Mouse (Mus musculus) megakaryocyte progenitor cell, adult 5-6 weeks (primary cell): ENCODE measurements around the gene Serinc2. TPM values are rescaled to one million over a fixed set of nuclear protein-coding genes. Genes with fewer than 3 reads are reported as not detected.
"Not testable (repeated sequence)": the region's sequence is repeated elsewhere in the genome, so short reads cannot be mapped to it uniquely, and the experiment has no call there.

ENCODE experiments used
- ATAC-seq: replicated peaks from 2 replicates; pipeline ENCODE4 v1.8.0; 2016; ENCODE audit warnings: mild to moderate bottlenecking, moderate TSS enrichment, inconsistent platforms; ENCODE audit not compliant: poor library complexity
- total RNA-seq, 2 experiments: library from RNA; stranded (forward) in 1 of 2; stranded (reverse) in 1 of 2; fragments of 157-497, 149-512 nt in 1 of 2; fragments of 200-1000 nt in 1 of 2; gene quantifications; 2 replicates each; pipeline versions ENCODE4 v1.2.3 to v1.2.4; 2015 to 2017

Serinc2 gene
- total RNA-seq, 2 experiments from 2014 or later = not detected

GRCm38 (mm10) chr4:130266601-130267000 is 12.4 kb downstream of the Serinc2 start:
- no peak for ATAC-seq

- peak; percentile 85 for ATAC-seq
Observed at GRCm38 (mm10) chr4:130264698-130265349, 14.2 kb downstream of the Serinc2 start.

- no peak for ATAC-seq
Observed at GRCm38 (mm10) chr4:130264131-130264530, 14.9 kb downstream of the Serinc2 start.

GRCm38 (mm10) chr4:130260406-130260805 is 18.6 kb downstream of the Serinc2 start:
- ATAC-seq = 0 out of 2 replicates have a peak, but pooled peaks have one; percentile 24

GRCm38 (mm10) chr4:130252441-130253157 is 26.4 kb downstream of the Serinc2 start:
- peak; percentile 94 for ATAC-seq

- no peak for ATAC-seq
Observed at GRCm38 (mm10) chr4:130251763-130252162, 27.2 kb downstream of the Serinc2 start.

GRCm38 (mm10) chr4:130251172-130251705 is 27.8 kb downstream of the Serinc2 start:
- ATAC-seq = peak; percentile 52

- no peak for ATAC-seq
Observed at GRCm38 (mm10) chr4:130248636-130249035, 30.4 kb downstream of the Serinc2 start.

- peak; percentile 85 for ATAC-seq
Observed at GRCm38 (mm10) chr4:130246132-130246531, 32.9 kb downstream of the Serinc2 start.

GRCm38 (mm10) chr4:130244749-130245148 is 34.3 kb downstream of the Serinc2 start:
- ATAC-seq = peak; percentile 46; the same call in 1 of the 2 replicates

- ATAC-seq = not testable (repeated sequence)
Observed at GRCm38 (mm10) chr4:130243621-130244020, 35.4 kb downstream of the Serinc2 start.

- no peak for ATAC-seq
Observed at GRCm38 (mm10) chr4:130242956-130243355, 36.0 kb downstream of the Serinc2 start.

GRCm38 (mm10) chr4:130240695-130241094 is 38.3 kb downstream of the Serinc2 start:
- ATAC-seq = 0 out of 2 replicates have a peak, but pooled peaks have one; percentile 46

GRCm38 (mm10) chr4:130237607-130238006 is 41.4 kb downstream of the Serinc2 start:
- no peak for ATAC-seq

- ATAC-seq = no peak
Observed at GRCm38 (mm10) chr4:130236361-130236760, 42.6 kb downstream of the Serinc2 start.

- ATAC-seq = no peak
Observed at GRCm38 (mm10) chr4:130224071-130224470, 54.9 kb downstream of the Serinc2 start.

GRCm38 (mm10) chr4:130222179-130222578 is 56.8 kb downstream of the Serinc2 start, which contains the start of gene Gm853:
Gene Gm853, minus strand, starts transcription at chr4:130222401.
- ATAC-seq = no peak

GRCm38 (mm10) chr4:130220176-130220575 is 58.8 kb downstream of the Serinc2 start:
- ATAC-seq = no peak

- no peak for ATAC-seq
Observed at GRCm38 (mm10) chr4:130215392-130215791, 63.6 kb downstream of the Serinc2 start.

- ATAC-seq = peak; percentile 78
Observed at GRCm38 (mm10) chr4:130213857-130214256, 65.1 kb downstream of the Serinc2 start.

GRCm38 (mm10) chr4:130213197-130213596 is 65.8 kb downstream of the Serinc2 start:
- ATAC-seq = no peak

- ATAC-seq = no peak
Observed at GRCm38 (mm10) chr4:130212421-130212820, 66.6 kb downstream of the Serinc2 start.
